Mouse (Mus musculus) intestine, postnatal 0 days (tissue): ENCODE data around the gene Capn12. TPM values are rescaled to one million over a fixed set of nuclear protein-coding genes. Genes with fewer than 3 reads are reported as not detected.

ENCODE experiments used
- ATAC-seq: fragments of 200-750 bp; cut with Nextera tagmentation; 2 replicates; pipeline ENCODE4 v1.8.0; 2017; ENCODE audit warnings: mild to moderate bottlenecking, moderate TSS enrichment, moderate library complexity
- H3K27ac ChIP-seq: fragments of 300-500 bp; sonication (generic); 2 replicates; pipeline ENCODE4 v1.5.1; 2014; ENCODE audit warnings: mild to moderate bottlenecking, low read depth, low read length, moderate library complexity
- H3K27me3 ChIP-seq: fragments of 300-500 bp; sonication (generic); replicated peaks from 2 replicates; pipeline ENCODE4 v1.6.1; 2014; ENCODE audit warnings: low read length, mixed read lengths; ENCODE audit not compliant: control insufficient read depth, insufficient read depth
- H3K36me3 ChIP-seq: fragments of 300-500 bp; sonication (generic); 2 replicates; pipeline ENCODE4 v1.6.1; 2014; ENCODE audit warnings: mild to moderate bottlenecking, moderate library complexity; ENCODE audit not compliant: control insufficient read depth, insufficient read depth
- H3K4me1 ChIP-seq: fragments of 300-500 bp; sonication (generic); replicated peaks from 2 replicates; pipeline ENCODE4 v1.6.1; 2014; ENCODE audit warnings: antibody characterized with exemption, low read length, mixed read lengths; ENCODE audit not compliant: control insufficient read depth, insufficient read depth
- H3K4me2 ChIP-seq: fragments of 300-500 bp; sonication (generic); replicated peaks from 2 replicates; pipeline ENCODE4 v1.6.1; 2014; ENCODE audit warnings: low read depth, mild to moderate bottlenecking, moderate library complexity
- H3K4me3 ChIP-seq: fragments of 300-500 bp; sonication (generic); 2 replicates; pipeline ENCODE4 v1.5.1; 2014; ENCODE audit warnings: low read depth, low read length
- H3K9ac ChIP-seq: fragments of 300-500 bp; sonication (generic); 2 replicates; pipeline ENCODE4 v1.6.1; 2014; ENCODE audit warnings: mild to moderate bottlenecking, low read depth, low read length
- H3K9me3 ChIP-seq: fragments of 300-500 bp; sonication (generic); 2 replicates; pipeline ENCODE4 v1.6.1; 2016; ENCODE audit warnings: mixed run types; ENCODE audit not compliant: control insufficient read depth
- CTCF ChIP-seq: sonication (generic); IDR thresholded peaks from 2 replicates; pipeline ENCODE4 v1.5.1; 2016; ENCODE audit warnings: low read depth, mild to moderate bottlenecking, control low read depth, antibody characterized with exemption, moderate library complexity
- WGBS: fragments of 180-500 bp; shearing (Covaris S2); extraction: QIAGEN DNeasy Blood & Tissue Kit; methylation state at CpG from one replicate; pipeline ENCODE4 v1.1.7; 2014; 5-methylcytosine and 5-hydroxymethylcytosine counted together
- polyA plus RNA-seq: library from polyadenylated mRNA; unstranded; fragments of >200 nt; fragmentation: Nextera tagmentation; extraction: Ambion mirVana; gene quantifications from 2 replicates; pipeline ENCODE4 v1.2.1, GENCODE M21; 2015

Gene Capn12
- polyA plus RNA-seq, 1 experiment from 2014 or later = 0.25 TPM

- peak overlapping the region; percentile 65 for H3K27ac ChIP-seq
Measured at GRCm38 (mm10) chr7:28921178-28921577, 40.0 kb downstream of the Capn12 start.

GRCm38 (mm10) chr7:28921722-28922465 lies 40.7 kb downstream of the Capn12 start:
- WGBS = 61% methylated on average over 8 of the region's 8 CpGs
- Histone ChIP-seq H3K27me3 (no peaks in the 10 kb centered on the region), H3K4me3 (no peak overlapping the region), H3K4me2 (no peak overlapping the region), H3K27ac (peak overlapping the region; percentile 65), H3K4me1 (peaks cover 30% of the 10 kb centered on the region), H3K9me3 (no peaks in the 10 kb centered on the region), H3K9ac (no peak overlapping the region), H3K36me3 (peaks cover 18% of the 10 kb centered on the region)
- no peak for TF ChIP-seq CTCF
- ATAC-seq = no peak

More at GRCm38 (mm10) chr7:28921178-28921577, 40.0 kb downstream of the Capn12 start:
- TF ChIP-seq CTCF = no peak
- Histone ChIP-seq H3K4me3 (no peak overlapping the region), H3K4me2 (no peak overlapping the region), H3K9ac (no peak overlapping the region), H3K36me3 (peaks cover 22% of the 10 kb centered on the region), H3K9me3 (no peaks in the 10 kb centered on the region), H3K27me3 (no peaks in the 10 kb centered on the region), H3K4me1 (peaks cover 25% of the 10 kb centered on the region)
- ATAC-seq = no peak
- 62% methylated on average over 3 of the region's 3 CpGs for WGBS

DNA sequence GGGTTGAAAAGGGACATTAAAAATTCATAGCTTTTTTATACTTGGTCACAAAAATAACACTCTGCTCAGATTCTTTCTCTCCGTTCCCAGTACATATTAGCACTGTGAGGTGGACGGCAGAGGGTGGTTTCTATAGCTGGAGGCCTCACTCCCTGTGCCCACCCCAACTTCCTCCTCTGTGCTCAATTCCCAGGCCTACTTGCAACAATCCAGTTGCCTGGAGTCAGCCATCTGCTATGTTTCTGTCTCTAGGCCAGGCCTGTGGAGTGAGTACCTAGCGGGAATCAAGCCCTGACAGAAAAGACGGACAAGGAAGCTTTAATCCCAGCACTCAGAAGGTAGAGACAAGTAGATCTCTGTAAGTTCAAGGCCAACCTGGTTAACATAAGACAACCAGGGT lies 41.4 kb downstream of the Capn12 start:
- H3K4me3 ChIP-seq = no peak overlapping the region
- peak overlapping the region; percentile 65 for H3K27ac ChIP-seq
- no peak for TF ChIP-seq CTCF
- no peak for ATAC-seq
- H3K9me3 ChIP-seq = no peaks in the 10 kb centered on the region
- H3K9ac ChIP-seq = no peak overlapping the region
- no peaks in the 10 kb centered on the region for H3K27me3 ChIP-seq
- peaks cover 18% of the 10 kb centered on the region for H3K36me3 ChIP-seq
- WGBS = 60% methylated on average over 4 of the region's 4 CpGs
- no peak overlapping the region for H3K4me2 ChIP-seq
- H3K4me1 ChIP-seq = peaks cover 33% of the 10 kb centered on the region

DNA sequence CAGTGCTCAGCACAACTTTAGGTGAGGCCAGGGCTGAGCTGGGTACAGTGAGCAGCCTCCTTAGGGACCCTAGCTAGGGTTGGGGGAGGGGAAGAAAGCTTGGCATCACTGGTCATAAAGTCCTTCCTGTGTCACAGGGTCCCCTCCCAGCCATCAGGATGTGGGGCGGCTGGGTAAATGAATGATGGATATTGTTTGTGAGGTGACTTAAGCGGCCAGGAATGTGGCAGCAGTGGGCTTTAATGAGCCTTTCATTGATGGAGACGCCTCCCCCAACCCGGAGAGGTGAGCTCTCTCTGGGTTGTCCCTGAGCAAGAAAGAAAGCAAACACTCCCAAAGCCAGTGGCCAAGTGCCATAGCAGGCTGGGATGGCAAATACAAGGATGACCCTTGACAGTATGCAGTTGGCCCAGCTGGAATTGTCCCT lies 42.7 kb downstream of the Capn12 start:
- WGBS = 14% methylated on average over 4 of the region's 4 CpGs
- peak overlapping the region; percentile 93 for H3K27ac ChIP-seq
- no peak for ATAC-seq
- H3K36me3 ChIP-seq = peaks cover 10% of the 10 kb centered on the region
- no peak overlapping the region for H3K4me3 ChIP-seq
- peaks cover 31% of the 10 kb centered on the region for H3K4me1 ChIP-seq
- no peaks in the 10 kb centered on the region for H3K27me3 ChIP-seq
- no peaks in the 10 kb centered on the region for H3K9me3 ChIP-seq
- 0 out of 2 replicates have a peak overlapping the region, but pooled peaks have one; percentile 1 for H3K9ac ChIP-seq
- H3K4me2 ChIP-seq = peak overlapping the region; percentile 42; the same call in 1 of the 2 replicates
- no peak for TF ChIP-seq CTCF

DNA sequence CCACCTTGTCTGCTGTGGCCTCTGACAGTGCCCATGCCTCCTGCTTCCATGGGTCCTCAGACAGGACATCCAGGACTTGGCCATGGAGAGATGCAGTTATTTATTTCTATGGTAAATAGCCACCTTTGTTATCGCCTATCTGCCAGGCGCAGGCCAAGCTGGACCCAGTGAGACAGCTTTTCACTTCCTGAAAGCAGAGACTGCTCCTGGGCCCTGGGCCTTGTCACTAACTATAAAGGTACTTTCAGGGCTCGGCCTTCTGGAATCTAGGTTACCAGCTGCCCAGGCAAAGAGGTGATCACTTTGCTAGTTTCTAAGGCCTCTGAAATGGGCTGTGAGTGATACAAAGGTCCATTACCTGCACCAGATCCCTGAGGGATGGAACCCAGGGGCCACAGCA lies 43.6 kb downstream of the Capn12 start:
- TF ChIP-seq CTCF = no peak
- H3K9ac ChIP-seq = peak overlapping the region; percentile 43

DNA sequence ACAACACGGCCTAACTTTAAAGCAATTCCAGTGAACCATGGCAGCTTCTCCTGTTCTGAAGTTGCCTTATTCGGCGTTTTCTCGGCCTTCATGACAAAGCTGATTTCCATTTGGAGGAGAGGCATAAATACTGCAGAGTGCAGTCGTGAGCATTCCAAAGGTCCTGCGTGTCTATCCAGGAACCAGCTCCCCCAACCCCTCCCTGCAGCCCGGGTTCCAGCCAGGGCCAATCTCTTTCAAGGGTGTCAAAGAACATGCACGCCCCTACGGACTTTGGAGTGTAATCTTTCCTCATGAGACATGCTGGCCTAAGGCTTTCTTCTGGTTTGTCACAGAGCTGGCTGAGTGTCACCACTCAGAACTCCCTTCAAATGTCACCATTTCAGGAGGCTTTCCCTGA lies 44.1 kb downstream of the Capn12 start:
- Histone ChIP-seq H3K27me3 (no peaks in the 10 kb centered on the region), H3K9ac (peak overlapping the region; percentile 43), H3K4me2 (peak overlapping the region; percentile 42), H3K27ac (peak overlapping the region; percentile 93), H3K36me3 (peaks cover 11% of the 10 kb centered on the region), H3K4me3 (no peak overlapping the region), H3K4me1 (peaks cover 28% of the 10 kb centered on the region), H3K9me3 (no peaks in the 10 kb centered on the region)
- WGBS = 6% methylated on average over 9 of the region's 9 CpGs
- TF ChIP-seq CTCF = peak; percentile 53; the same call in 1 of the 2 replicates
- peak; percentile 93 for ATAC-seq

More for the DNA sequence above, 43.6 kb downstream of the Capn12 start:
- no peaks in the 10 kb centered on the region for H3K9me3 ChIP-seq
- peaks cover 28% of the 10 kb centered on the region for H3K4me1 ChIP-seq
- ATAC-seq = peak; percentile 26; the same call in 1 of the 2 replicates
- H3K4me2 ChIP-seq = peak overlapping the region; percentile 42
- WGBS = 21% methylated on average over 3 of the region's 3 CpGs
- H3K27ac ChIP-seq = peak overlapping the region; percentile 93
- H3K36me3 ChIP-seq = peaks cover 11% of the 10 kb centered on the region
- no peak overlapping the region for H3K4me3 ChIP-seq
- H3K27me3 ChIP-seq = no peaks in the 10 kb centered on the region
